Mouse (Mus musculus): ENCODE results near the gene Fxyd1.

- no peak for TF ChIP-seq CTCF (IDR thresholded peaks at IDR 0.05; ENCODE audit: low read depth, low read length)
- no peak for TF ChIP-seq POLR2A (IDR thresholded peaks at IDR 0.05; ENCODE audit: extremely low read depth, insufficient read depth, low read length)
These were observed 16.0 kb downstream of the Fxyd1 start for GRCm38 (mm10) chr7:31041023-31041407.
